Mouse (Mus musculus): ENCODE measurements around the gene Gga1. TPM values are rescaled to one million over a fixed set of nuclear protein-coding genes. Genes with fewer than 3 reads are reported as not detected.

Gene Gga1
- polyA plus RNA-seq, 1 experiment: 55.3 TPM

DNA sequence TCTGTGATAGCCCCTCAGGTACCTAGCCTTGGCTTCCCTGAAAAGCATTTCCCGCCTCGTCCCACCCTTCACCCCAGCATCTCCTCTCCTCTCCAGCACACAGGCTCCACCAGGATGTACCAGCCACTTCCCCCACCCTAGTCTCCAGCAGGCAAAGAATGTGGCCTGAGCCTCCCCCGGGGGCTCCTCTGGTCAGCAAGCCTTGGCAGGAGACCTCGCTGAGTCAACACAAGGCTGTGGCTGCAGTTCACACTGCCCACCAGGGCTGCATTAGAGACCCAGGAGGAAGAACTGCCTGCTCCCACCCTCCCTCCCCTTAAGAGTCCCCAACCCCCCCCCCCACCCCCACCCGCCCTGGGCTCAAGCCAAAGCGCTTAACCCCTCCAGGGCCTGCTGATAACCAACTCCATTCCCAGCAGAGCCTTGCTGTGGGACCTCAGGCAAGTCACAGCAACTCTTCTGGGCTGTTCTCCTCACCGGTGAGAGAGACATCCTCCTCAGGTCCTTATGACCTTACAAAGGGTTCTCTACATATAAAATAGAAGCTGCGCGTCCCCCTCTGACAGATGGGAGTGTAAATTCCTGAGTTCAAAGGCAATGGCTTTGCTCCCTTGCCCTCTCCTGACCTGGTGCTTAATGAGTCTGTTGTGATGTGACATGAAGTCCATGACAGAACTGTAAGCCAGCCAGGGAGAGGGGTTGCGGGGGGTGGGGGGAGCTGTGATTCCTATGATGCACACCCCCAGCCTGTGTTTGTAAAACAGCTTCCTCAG, 42.6 kb upstream of the Gga1 start:
- WGBS: 73% methylated on average over 10 of the region's 10 CpGs
- H3K4me3 ChIP-seq (replicated peaks; ENCODE audit: control insufficient read depth, low read depth, low read length): no peak overlapping the region
- no peak for TF ChIP-seq CTCF (IDR thresholded peaks at IDR 0.05; ENCODE audit: control insufficient read depth, insufficient read depth, low read length)
- TF ChIP-seq POLR2A (IDR thresholded peaks at IDR 0.05; ENCODE audit: borderline replicate concordance, control insufficient read depth, low read depth, low read length): no peak
- no peaks in the 10 kb centered on the region for H3K4me1 ChIP-seq (ENCODE audit: control insufficient read depth, insufficient read depth, low read length)
- H3K27ac ChIP-seq (ENCODE audit: control insufficient read depth, insufficient read depth, low read depth, low read length, poor library complexity): no peak overlapping the region

DNA sequence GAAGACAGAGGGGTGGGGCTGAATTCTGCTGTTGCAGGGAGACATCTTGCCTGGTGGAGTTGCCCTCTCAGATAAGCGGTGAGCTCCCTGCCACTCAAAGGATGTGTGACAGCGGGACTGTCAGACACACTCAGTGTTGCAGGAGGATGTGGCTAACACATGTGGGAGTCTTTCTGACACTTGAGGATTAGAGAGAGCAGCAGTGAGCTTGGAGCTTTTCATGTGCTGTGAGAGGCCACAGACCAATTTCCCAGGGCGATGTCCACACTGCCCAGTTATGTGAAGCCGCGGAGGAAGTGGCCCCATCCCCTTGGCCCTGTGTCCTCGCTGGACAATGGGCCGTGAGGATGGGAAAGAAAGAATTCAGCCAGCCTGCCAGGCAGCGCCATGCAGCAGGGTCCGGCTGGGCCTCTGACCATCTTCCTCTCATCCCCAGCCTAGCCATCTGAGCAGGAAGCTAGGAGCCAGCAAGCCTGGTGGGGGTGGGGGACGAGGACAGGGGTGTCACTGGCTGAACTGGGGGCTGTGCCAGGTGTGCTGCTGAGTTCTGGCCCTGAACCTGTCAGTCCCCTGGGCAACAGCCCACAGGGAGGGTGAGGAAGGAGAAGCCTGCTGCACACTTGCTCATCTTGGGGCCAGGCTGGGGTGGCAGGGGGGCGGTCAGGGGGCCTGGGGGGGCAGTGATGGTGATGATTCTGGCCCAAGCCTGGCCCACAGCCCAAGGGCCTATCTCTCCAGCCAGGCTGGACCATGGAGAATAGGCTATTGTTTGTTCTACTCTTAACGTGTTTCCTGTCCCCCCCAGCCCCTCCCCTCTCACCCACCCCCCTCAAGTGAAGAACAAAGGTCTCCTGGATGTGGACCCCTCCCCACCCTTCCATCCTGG, 41.5 kb upstream of the Gga1 start:
- TF ChIP-seq POLR2A (IDR thresholded peaks at IDR 0.05; ENCODE audit: borderline replicate concordance, control insufficient read depth, low read depth, low read length) (no peak), CTCF (IDR thresholded peaks at IDR 0.05; ENCODE audit: control insufficient read depth, insufficient read depth, low read length) (no peak)
- WGBS: 29% methylated on average over 12 of the region's 12 CpGs
- H3K27ac ChIP-seq (ENCODE audit: control insufficient read depth, insufficient read depth, low read depth, low read length, poor library complexity): peak overlapping the region; percentile 14; the same call in 1 of the 2 replicates
- H3K4me3 ChIP-seq (replicated peaks; ENCODE audit: control insufficient read depth, low read depth, low read length): no peak overlapping the region
- no peaks in the 10 kb centered on the region for H3K4me1 ChIP-seq (ENCODE audit: control insufficient read depth, insufficient read depth, low read length)

- TF ChIP-seq CTCF (IDR thresholded peaks at IDR 0.05; ENCODE audit: control insufficient read depth, insufficient read depth, low read length): no peak
- TF ChIP-seq POLR2A (IDR thresholded peaks at IDR 0.05; ENCODE audit: borderline replicate concordance, control insufficient read depth, low read depth, low read length): no peak
- Histone ChIP-seq H3K4me1 (ENCODE audit: control insufficient read depth, insufficient read depth, low read length) (no peaks in the 10 kb centered on the region), H3K4me3 (replicated peaks; ENCODE audit: control insufficient read depth, low read depth, low read length) (no peak overlapping the region), H3K27ac (ENCODE audit: control insufficient read depth, insufficient read depth, low read depth, low read length, poor library complexity) (peak overlapping the region; percentile 20; the same call in 1 of the 2 replicates)
- WGBS: 83% methylated on average over 8 of the region's 8 CpGs
Measured at GRCm38 (mm10) chr15:78836086-78836621, 40.8 kb upstream of the Gga1 start.

- Histone ChIP-seq H3K4me3 (replicated peaks; ENCODE audit: control insufficient read depth, low read depth, low read length) (no peak overlapping the region), H3K27ac (ENCODE audit: control insufficient read depth, insufficient read depth, low read depth, low read length, poor library complexity) (no peak overlapping the region), H3K4me1 (ENCODE audit: control insufficient read depth, insufficient read depth, low read length) (no peaks in the 10 kb centered on the region)
- TF ChIP-seq CTCF (IDR thresholded peaks at IDR 0.05; ENCODE audit: control insufficient read depth, insufficient read depth, low read length): no peak
- TF ChIP-seq POLR2A (IDR thresholded peaks at IDR 0.05; ENCODE audit: borderline replicate concordance, control insufficient read depth, low read depth, low read length): no peak
- WGBS: 61% methylated on average over 2 of the region's 2 CpGs
Measured at GRCm38 (mm10) chr15:78839744-78840143, 37.2 kb upstream of the Gga1 start.

- TF ChIP-seq POLR2A (IDR thresholded peaks at IDR 0.05; ENCODE audit: borderline replicate concordance, control insufficient read depth, low read depth, low read length): no peak
- TF ChIP-seq CTCF (IDR thresholded peaks at IDR 0.05; ENCODE audit: control insufficient read depth, insufficient read depth, low read length): no peak
- no peaks in the 10 kb centered on the region for H3K4me1 ChIP-seq (ENCODE audit: control insufficient read depth, insufficient read depth, low read length)
- H3K4me3 ChIP-seq (replicated peaks; ENCODE audit: control insufficient read depth, low read depth, low read length): no peak overlapping the region
- no peak overlapping the region for H3K27ac ChIP-seq (ENCODE audit: control insufficient read depth, insufficient read depth, low read depth, low read length, poor library complexity)
- 62% methylated on average over 3 of the region's 3 CpGs for WGBS
Measured at GRCm38 (mm10) chr15:78840241-78840640, 36.7 kb upstream of the Gga1 start.

GRCm38 (mm10) chr15:78840751-78841150, 36.2 kb upstream of the Gga1 start:
- Histone ChIP-seq H3K27ac (ENCODE audit: control insufficient read depth, insufficient read depth, low read depth, low read length, poor library complexity) (no peak overlapping the region), H3K4me3 (replicated peaks; ENCODE audit: control insufficient read depth, low read depth, low read length) (no peak overlapping the region), H3K4me1 (ENCODE audit: control insufficient read depth, insufficient read depth, low read length) (no peaks in the 10 kb centered on the region)
- 76% methylated on average over 11 of the region's 11 CpGs for WGBS
- no peak for TF ChIP-seq POLR2A (IDR thresholded peaks at IDR 0.05; ENCODE audit: borderline replicate concordance, control insufficient read depth, low read depth, low read length)
- no peak for TF ChIP-seq CTCF (IDR thresholded peaks at IDR 0.05; ENCODE audit: control insufficient read depth, insufficient read depth, low read length)

DNA sequence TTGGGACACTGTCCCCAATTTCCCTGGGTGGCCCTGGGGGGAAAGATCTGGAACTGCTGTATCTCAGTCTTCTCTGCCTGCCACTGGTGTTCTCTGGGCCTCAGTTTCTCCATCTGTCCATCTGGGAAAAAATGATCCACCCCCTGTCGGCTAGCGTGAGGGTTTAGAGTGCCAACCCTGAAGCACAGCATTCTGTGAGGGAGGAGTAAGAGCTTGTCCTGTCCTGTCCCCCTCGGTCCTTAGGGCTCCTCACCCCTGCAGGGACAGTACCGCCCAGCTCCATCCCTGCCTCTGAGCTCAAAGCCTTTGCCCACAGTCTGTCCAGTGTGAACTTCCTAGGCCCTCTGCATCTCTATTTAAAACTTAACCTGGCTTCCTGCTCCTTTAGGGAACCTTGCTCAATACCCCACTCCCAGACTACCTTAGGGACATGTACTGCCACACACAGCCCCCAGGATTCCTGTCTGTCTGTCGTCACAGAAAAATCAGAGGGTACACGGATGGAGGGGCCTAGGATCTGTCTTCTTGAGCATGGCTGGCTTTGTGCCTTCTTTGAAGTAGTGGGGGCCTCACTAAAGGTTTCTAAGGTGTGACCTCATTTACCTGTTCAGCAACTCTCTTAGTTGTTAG, 35.7 kb upstream of the Gga1 start:
- no peak overlapping the region for H3K4me3 ChIP-seq (replicated peaks; ENCODE audit: control insufficient read depth, low read depth, low read length)
- no peaks in the 10 kb centered on the region for H3K4me1 ChIP-seq (ENCODE audit: control insufficient read depth, insufficient read depth, low read length)
- no peak for TF ChIP-seq CTCF (IDR thresholded peaks at IDR 0.05; ENCODE audit: control insufficient read depth, insufficient read depth, low read length)
- no peak for TF ChIP-seq POLR2A (IDR thresholded peaks at IDR 0.05; ENCODE audit: borderline replicate concordance, control insufficient read depth, low read depth, low read length)
- no peak overlapping the region for H3K27ac ChIP-seq (ENCODE audit: control insufficient read depth, insufficient read depth, low read depth, low read length, poor library complexity)
- WGBS: 86% methylated on average over 6 of the region's 6 CpGs
